Mouse (Mus musculus): ENCODE results near the gene Mmp20.

Mmp20 gene

GRCm38 (mm10) chr9:7627931-7628330 lies at the start of gene Mmp20:
TSS of gene Mmp20 (plus strand) at chr9:7628231.
- no peak for DNase-seq (ENCODE audit: low read depth, low spot score)

GRCm38 (mm10) chr9:7590063-7590462 lies 38.0 kb upstream of the Mmp20 start:
- no peak for DNase-seq (ENCODE audit: low read depth, low spot score)

GRCm38 (mm10) chr9:7593272-7593812 lies 34.7 kb upstream of the Mmp20 start:
- no peak for DNase-seq (ENCODE audit: low read depth, low spot score)

GRCm38 (mm10) chr9:7594816-7595540 lies 33.1 kb upstream of the Mmp20 start:
- DNase-seq (ENCODE audit: low read depth, low spot score), result peak; percentile 92

- peak; percentile 25 for DNase-seq (ENCODE audit: low read depth, low spot score)
Observed at GRCm38 (mm10) chr9:7602982-7603742, 24.9 kb upstream of the Mmp20 start.

- no peak for DNase-seq (ENCODE audit: low read depth, low spot score)
Observed at GRCm38 (mm10) chr9:7604005-7604404, 24.0 kb upstream of the Mmp20 start.

- DNase-seq (ENCODE audit: low read depth, low spot score), result no peak
Observed at GRCm38 (mm10) chr9:7605638-7606037, 22.4 kb upstream of the Mmp20 start.

GRCm38 (mm10) chr9:7622582-7622981 lies 5.4 kb upstream of the Mmp20 start:
- no peak for DNase-seq (ENCODE audit: low read depth, low spot score)

- DNase-seq (ENCODE audit: low read depth, low spot score), result no peak
Observed at GRCm38 (mm10) chr9:7633936-7634335, 5.9 kb downstream of the Mmp20 start.

GRCm38 (mm10) chr9:7647901-7648300 lies 19.9 kb downstream of the Mmp20 start:
- no peak for DNase-seq (ENCODE audit: low read depth, low spot score)

GRCm38 (mm10) chr9:7650397-7651180 lies 22.6 kb downstream of the Mmp20 start:
- no peak for DNase-seq (ENCODE audit: low read depth, low spot score)

GRCm38 (mm10) chr9:7652351-7653085 lies 24.5 kb downstream of the Mmp20 start:
- no peak for DNase-seq (ENCODE audit: low read depth, low spot score)

- no peak for DNase-seq (ENCODE audit: low read depth, low spot score)
Observed at GRCm38 (mm10) chr9:7657946-7658345, 29.9 kb downstream of the Mmp20 start.

GRCm38 (mm10) chr9:7659469-7660020 lies 31.5 kb downstream of the Mmp20 start:
- DNase-seq (ENCODE audit: low read depth, low spot score), result no peak

GRCm38 (mm10) chr9:7661371-7661770 lies 33.3 kb downstream of the Mmp20 start:
- DNase-seq (ENCODE audit: low read depth, low spot score), result no peak

- no peak for DNase-seq (ENCODE audit: low read depth, low spot score)
Observed at GRCm38 (mm10) chr9:7669674-7670073, 41.6 kb downstream of the Mmp20 start.

GRCm38 (mm10) chr9:7672985-7673384 lies 45.0 kb downstream of the Mmp20 start:
- no peak for DNase-seq (ENCODE audit: low read depth, low spot score)

- DNase-seq (ENCODE audit: low read depth, low spot score), result no peak
Observed at GRCm38 (mm10) chr9:7678154-7678837, 50.3 kb downstream of the Mmp20 start.

GRCm38 (mm10) chr9:7682081-7682618 lies 54.1 kb downstream of the Mmp20 start:
- DNase-seq (ENCODE audit: low read depth, low spot score), result no peak

- DNase-seq (ENCODE audit: low read depth, low spot score), result no peak
Observed at GRCm38 (mm10) chr9:7686024-7686423, 58.0 kb downstream of the Mmp20 start.

All from skeletal muscle tissue, adult 2 months (tissue).